Mouse (Mus musculus) spleen, postnatal 14 days (tissue): ENCODE results near the gene Sult3a2.
"Not testable (repeated sequence)": the region's sequence is repeated elsewhere in the genome, so short reads cannot be mapped to it uniquely, and the experiment has no call there.

Experiments used
- DNase-seq, 2 experiments: peaks; one replicate each; pipeline ENCODE4 v3.0.0; 2021 to 2022; ENCODE audit warnings: low spot score in 2 of 2

Gene Sult3a2

DNA sequence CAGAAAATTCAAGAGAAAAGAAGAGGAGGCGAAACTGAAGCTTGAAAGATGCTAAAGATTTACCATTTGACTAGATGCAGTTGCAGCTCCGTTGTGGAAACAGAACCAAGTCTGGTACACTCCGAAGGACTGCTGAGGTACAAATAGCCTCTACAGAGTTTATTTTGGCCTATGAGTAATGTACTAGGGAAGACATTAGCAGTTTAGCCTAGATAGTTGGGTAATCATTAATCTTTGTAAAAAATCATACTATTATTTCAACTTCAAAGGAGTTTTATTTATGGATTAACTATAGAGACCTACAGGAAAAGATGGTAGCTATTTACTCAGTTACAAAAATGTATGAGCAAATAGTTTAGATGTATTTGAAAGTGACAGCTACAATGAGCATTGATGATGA, at the start of gene Sult3a2:
TSS of gene Sult3a2 (minus strand) at position 101 of the 400 bp plus-strand sequence.
- no peak for DNase-seq

GRCm38 (mm10) chr10:33820892-33821291, 34.4 kb upstream of the Sult3a2 start:
- DNase-seq, result no peak

DNA sequence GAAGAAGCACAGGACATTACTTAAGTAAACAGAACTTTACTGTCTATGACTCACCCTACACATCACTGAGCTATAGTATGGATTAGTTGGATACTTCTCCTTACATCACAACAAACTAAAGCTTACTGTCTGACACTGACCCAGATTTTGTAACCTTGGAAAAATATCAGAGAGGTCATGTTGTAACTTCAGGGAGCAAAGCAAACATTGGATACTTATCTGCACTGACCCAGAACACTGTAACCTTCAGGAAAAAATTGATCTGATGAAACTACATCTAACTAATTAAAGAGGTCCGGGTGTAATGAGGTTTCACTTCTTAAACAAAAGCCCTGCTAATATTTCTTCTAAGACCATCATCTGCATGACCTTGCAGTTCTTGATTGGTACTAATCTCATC, 30.4 kb upstream of the Sult3a2 start:
- DNase-seq, result no peak

DNA sequence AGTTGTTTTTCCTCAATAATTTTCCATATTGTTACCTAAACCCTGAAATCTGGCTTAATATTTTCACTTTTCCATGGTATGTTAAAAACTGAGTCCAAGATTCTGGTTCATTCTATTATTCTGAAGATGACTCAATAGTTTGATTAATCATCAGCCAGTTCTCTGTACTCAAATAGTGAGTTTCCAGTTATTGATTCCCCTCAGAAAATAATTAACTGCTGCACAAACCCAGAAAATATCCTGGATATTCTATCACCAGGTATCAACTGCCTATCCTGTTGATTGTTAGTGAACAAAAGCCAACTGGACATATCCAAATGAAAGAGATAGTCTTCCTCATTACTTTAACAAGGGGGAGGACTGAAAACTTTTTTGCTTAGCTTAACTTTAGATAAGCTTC, 27.8 kb upstream of the Sult3a2 start:
- no peak for DNase-seq

- no peak for DNase-seq
Measured at GRCm38 (mm10) chr10:33811807-33812206, 25.3 kb upstream of the Sult3a2 start.

GRCm38 (mm10) chr10:33797221-33797949, 10.9 kb upstream of the Sult3a2 start:
- not testable (repeated sequence) for DNase-seq

GRCm38 (mm10) chr10:33796269-33796915, 9.9 kb upstream of the Sult3a2 start:
- not testable (repeated sequence) for DNase-seq

- not testable (repeated sequence) for DNase-seq
Measured at GRCm38 (mm10) chr10:33792166-33792565, 5.7 kb upstream of the Sult3a2 start.

DNA sequence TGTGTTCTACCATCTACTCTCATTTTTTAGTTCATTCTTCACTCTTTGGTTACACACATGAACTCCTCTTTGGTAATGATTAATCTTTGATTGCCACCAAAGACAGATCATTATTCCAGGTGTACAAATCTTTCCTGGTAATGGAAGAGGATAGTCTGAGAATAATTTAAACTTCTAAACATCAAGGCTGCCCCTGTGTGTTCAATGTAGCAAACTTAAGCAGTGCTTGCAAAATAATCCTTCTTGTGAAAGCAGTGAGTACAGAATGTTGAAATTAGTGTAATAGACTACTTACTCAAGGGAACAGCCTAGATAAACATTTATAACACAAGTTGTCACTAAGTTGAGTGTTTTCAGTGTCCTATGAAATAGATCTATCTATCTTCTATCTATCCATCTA, 1.0 kb upstream of the Sult3a2 start:
- no peak for DNase-seq

GRCm38 (mm10) chr10:33735251-33735650, 51.3 kb downstream of the Sult3a2 start:
- not testable (repeated sequence) for DNase-seq

GRCm38 (mm10) chr10:33733241-33733640, 53.3 kb downstream of the Sult3a2 start:
- no peak for DNase-seq

DNA sequence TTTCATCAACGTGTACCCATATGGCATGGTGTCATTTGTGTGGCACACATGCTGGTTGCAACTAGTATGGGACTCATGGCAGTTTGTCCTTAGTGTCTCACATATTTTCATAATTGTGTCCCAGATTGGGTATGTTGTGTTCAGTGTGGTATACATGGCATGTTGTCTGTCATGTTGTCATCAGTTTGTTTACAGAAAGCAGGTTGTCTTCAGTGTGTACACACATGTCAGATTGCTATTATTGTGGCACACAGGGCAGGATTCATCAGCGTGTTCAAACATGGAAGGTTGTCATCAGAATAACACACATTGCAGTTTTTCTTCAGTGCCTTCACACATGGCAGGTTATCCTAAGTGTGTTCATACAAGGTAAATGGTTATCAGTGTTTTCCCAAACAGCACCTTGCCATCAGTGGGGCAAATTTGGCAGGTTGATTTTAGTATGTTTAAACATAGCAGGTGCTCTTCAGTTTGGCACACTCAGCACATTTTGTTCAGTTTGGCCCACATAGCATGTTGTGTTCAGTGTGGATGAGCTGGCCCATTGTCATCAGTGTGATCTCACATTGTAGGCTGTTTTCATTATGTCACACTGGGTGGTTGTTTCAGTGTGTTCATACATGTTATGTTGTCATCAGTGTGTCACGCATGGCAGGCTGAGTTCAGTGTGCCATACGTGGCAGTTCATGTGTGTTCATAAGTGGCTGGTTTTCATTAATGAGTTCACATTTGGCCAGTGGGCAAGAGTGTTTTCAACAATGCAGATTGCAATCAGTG, 53.9 kb downstream of the Sult3a2 start:
- DNase-seq, result no peak

DNA sequence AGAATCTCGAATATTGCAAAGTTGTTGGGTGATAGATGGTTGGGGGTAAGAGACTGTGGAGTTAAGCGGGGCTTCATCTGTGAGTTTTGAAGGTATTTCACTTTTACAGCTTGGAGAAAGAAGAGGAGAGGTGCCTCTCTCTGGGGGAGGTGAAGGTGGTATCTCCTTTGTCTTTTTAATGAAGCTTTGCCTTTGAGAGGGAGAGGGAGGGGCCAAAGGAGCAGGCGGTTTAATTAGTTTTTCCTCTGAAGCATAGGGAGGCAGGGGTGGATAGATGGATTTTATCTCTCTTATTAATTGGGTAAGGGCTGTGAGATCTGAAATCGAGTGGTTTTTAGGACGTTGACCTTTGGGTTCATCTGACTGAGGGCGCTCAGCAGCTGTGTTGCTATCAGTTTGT, 62.7 kb downstream of the Sult3a2 start:
- DNase-seq, result no peak

- DNase-seq, result no peak
Measured at GRCm38 (mm10) chr10:33721827-33722438, 64.6 kb downstream of the Sult3a2 start.
